8 mouse cellular contexts compared by ENCODE assay signal in genomic region chr4:43425648-43426380, GRCm38 (mm10). TPM values are rescaled to one million over a fixed set of nuclear protein-coding genes. Genes with fewer than 3 reads are reported as not detected.
DNase-seq lines count a peak whose midpoint lies in the region; ATAC-seq lines count a peak whose summit lies in the region.
"Had no signal": no experiment of that assay in that cellular context is flagged by ENCODE, and none has a peak within 500 bp of the region (broad histone marks: within the 10 kb centered on the region; RNA-seq: fewer than 3 reads in every experiment).

No protein-coding gene starts in this region.

- H3K27me3 ChIP-seq in kidney, embryonic 16.5 days (ENCODE audit: insufficient read depth, low read length) = peaks cover 22% of the 10 kb centered on the region
- peaks cover 63% of the 10 kb centered on the region for H3K27me3 ChIP-seq in embryonic facial prominence, embryonic 13.5 days
- peaks cover 18% of the 10 kb centered on the region; the same call in 1 of the 2 replicates for H3K27me3 ChIP-seq in intestine, embryonic 15.5 days (replicated peaks)
- H3K27me3 ChIP-seq in stomach, embryonic 14.5 days (ENCODE audit: control insufficient read depth, insufficient read depth, low read length) = peaks cover 19% of the 10 kb centered on the region; the same call in 1 of the 2 replicates

- ATAC-seq in kidney, embryonic 16.5 days (ENCODE audit: low FRiP score, low TSS enrichment) = peak; percentile 42; the same call in 1 of the 2 replicates
- no peak for ATAC-seq in embryonic facial prominence, embryonic 13.5 days (ENCODE audit: insufficient number of reproducible peaks, insufficient read depth, low FRiP score, low TSS enrichment, low read depth)
- ATAC-seq in intestine, embryonic 15.5 days = peak; percentile 66
- ATAC-seq in stomach, embryonic 14.5 days (ENCODE audit: insufficient number of reproducible peaks, insufficient read depth, low FRiP score, low read depth) = peak; percentile 57
- ATAC-seq in cerebellum, adult (ENCODE audit: insufficient number of reproducible peaks, low FRiP score, low TSS enrichment) = no peak

- 35% methylated on average over 31 of the region's 31 CpGs for WGBS in kidney, embryonic 16.5 days
- WGBS in embryonic facial prominence, embryonic 13.5 days = 25% methylated on average over 31 of the region's 31 CpGs
- WGBS in intestine, embryonic 15.5 days = 39% methylated on average over 30 of the region's 31 CpGs
- 38% methylated on average over 31 of the region's 31 CpGs for WGBS in stomach, embryonic 14.5 days

- no peak overlapping the region for H3K4me3 ChIP-seq in kidney, embryonic 16.5 days (ENCODE audit: low read length)
- peak overlapping the region; percentile 9; the same call in 1 of the 2 replicates for H3K4me3 ChIP-seq in embryonic facial prominence, embryonic 13.5 days
- peak overlapping the region; percentile 5 for H3K4me3 ChIP-seq in intestine, embryonic 15.5 days (replicated peaks)
- H3K4me3 ChIP-seq in stomach, embryonic 14.5 days (ENCODE audit: low read depth, low read length) = no peak overlapping the region

- no peaks in the 10 kb centered on the region for H3K9me3 ChIP-seq in kidney, embryonic 16.5 days (ENCODE audit: low read length)
- H3K9me3 ChIP-seq in embryonic facial prominence, embryonic 13.5 days = no peaks in the 10 kb centered on the region
- no peaks in the 10 kb centered on the region for H3K9me3 ChIP-seq in intestine, embryonic 15.5 days
- H3K9me3 ChIP-seq in stomach, embryonic 14.5 days (ENCODE audit: control insufficient read depth, low read depth, low read length) = no peaks in the 10 kb centered on the region

- H3K9ac ChIP-seq in kidney, embryonic 16.5 days (replicated peaks; ENCODE audit: low read length) = no peak overlapping the region
- H3K9ac ChIP-seq in embryonic facial prominence, embryonic 13.5 days = peak overlapping the region; percentile 63
- no peak overlapping the region for H3K9ac ChIP-seq in intestine, embryonic 15.5 days
- no peak overlapping the region for H3K9ac ChIP-seq in stomach, embryonic 14.5 days (replicated peaks; ENCODE audit: low read depth, low read length)

- 0 out of 2 replicates have a peak overlapping the region, but pooled peaks have one; percentile 1 for H3K4me2 ChIP-seq in kidney, embryonic 16.5 days (replicated peaks; ENCODE audit: low read depth, low read length)
- peak overlapping the region; percentile 36 for H3K4me2 ChIP-seq in embryonic facial prominence, embryonic 13.5 days
- H3K4me2 ChIP-seq in intestine, embryonic 15.5 days (replicated peaks) = peak overlapping the region; percentile 44
- H3K4me2 ChIP-seq in stomach, embryonic 14.5 days (replicated peaks; ENCODE audit: low read depth, low read length) = peak overlapping the region; percentile 1; the same call in 1 of the 2 replicates

- H3K27ac ChIP-seq in kidney, embryonic 16.5 days (ENCODE audit: low read length) = no peak overlapping the region
- no peak overlapping the region for H3K27ac ChIP-seq in embryonic facial prominence, embryonic 13.5 days
- H3K27ac ChIP-seq in intestine, embryonic 15.5 days = no peak overlapping the region
- H3K27ac ChIP-seq in stomach, embryonic 14.5 days (ENCODE audit: low read length) = no peak overlapping the region

- intact Hi-C loops in left cerebral cortex, postnatal 25 days (cut with DNase I) = no loop called here

- peaks cover 16% of the 10 kb centered on the region for H3K4me1 ChIP-seq in kidney, embryonic 16.5 days (ENCODE audit: insufficient read depth, low read length)
- H3K4me1 ChIP-seq in embryonic facial prominence, embryonic 13.5 days = peaks cover 35% of the 10 kb centered on the region
- peaks cover 13% of the 10 kb centered on the region for H3K4me1 ChIP-seq in intestine, embryonic 15.5 days (replicated peaks)
- no peaks in the 10 kb centered on the region; the same call in 1 of the 2 replicates for H3K4me1 ChIP-seq in stomach, embryonic 14.5 days (ENCODE audit: control insufficient read depth, insufficient read depth, low read length)

- no peak for DNase-seq in kidney, adult 8-10 months
- DNase-seq in left cerebral cortex, postnatal 25 days (ENCODE audit: low spot score in 2 of 2) = no peak
- DNase-seq: kidney, postnatal 4 days had no signal

- H3K36me3 ChIP-seq in kidney, embryonic 16.5 days (ENCODE audit: insufficient read depth, low read length) = peaks cover 52% of the 10 kb centered on the region
- H3K36me3 ChIP-seq in embryonic facial prominence, embryonic 13.5 days = peaks cover 59% of the 10 kb centered on the region
- peaks cover 43% of the 10 kb centered on the region for H3K36me3 ChIP-seq in intestine, embryonic 15.5 days
- H3K36me3 ChIP-seq in stomach, embryonic 14.5 days (ENCODE audit: control insufficient read depth, insufficient read depth, low read length) = peaks cover 44% of the 10 kb centered on the region

RNA-seq across cellular contexts. Expression of gene Fam166b, which starts 3.1 kb away (rescaled TPM):
- 0.30 and 0.50 TPM in 2 replicates for polyA plus RNA-seq in kidney, embryonic 16.5 days (2015; fragmentation: Nextera tagmentation; extraction: Ambion mirVana)
- 0.20 TPM in 1 of 2 replicates, not detected in the other for polyA plus RNA-seq in embryonic facial prominence, embryonic 13.5 days (2015; fragmentation: Nextera tagmentation; extraction: Ambion mirVana)
- polyA plus RNA-seq in intestine, embryonic 15.5 days (2015; fragmentation: Nextera tagmentation; extraction: Ambion mirVana) = 0.28 TPM in 1 of 2 replicates, not detected in the other
- 0.22 and 0.25 TPM in 2 replicates for polyA plus RNA-seq in stomach, embryonic 14.5 days (2014; fragmentation: Nextera tagmentation; extraction: Ambion mirVana)
- total RNA-seq in left cerebral cortex, postnatal 25 days (2021) = 1 to 10 TPM in 1 of 2 experiments, under 1 TPM in 1; 0.62 to 1.2 TPM

RNA-seq across cellular contexts. Expression of gene Tesk1, which starts 15.9 kb away (rescaled TPM):
- polyA plus RNA-seq in kidney, embryonic 16.5 days (2015; fragmentation: Nextera tagmentation; extraction: Ambion mirVana) = 3.0 and 3.5 TPM in 2 replicates
- polyA plus RNA-seq in embryonic facial prominence, embryonic 13.5 days (2015; fragmentation: Nextera tagmentation; extraction: Ambion mirVana) = 7.0 and 8.8 TPM in 2 replicates
- polyA plus RNA-seq in intestine, embryonic 15.5 days (2015; fragmentation: Nextera tagmentation; extraction: Ambion mirVana) = 6.8 and 7.9 TPM in 2 replicates
- 5.4 and 7.1 TPM in 2 replicates for polyA plus RNA-seq in stomach, embryonic 14.5 days (2014; fragmentation: Nextera tagmentation; extraction: Ambion mirVana)
- total RNA-seq in left cerebral cortex, postnatal 25 days (2021) = 10 to 100 TPM; 86.6 to 87.1 TPM

RNA-seq across cellular contexts. Expression of gene Cd72, which starts 28.6 kb away (rescaled TPM):
- 3.3 and 4.1 TPM in 2 replicates for polyA plus RNA-seq in kidney, embryonic 16.5 days (2015; fragmentation: Nextera tagmentation; extraction: Ambion mirVana)
- polyA plus RNA-seq in embryonic facial prominence, embryonic 13.5 days (2015; fragmentation: Nextera tagmentation; extraction: Ambion mirVana) = 3.2 and 3.8 TPM in 2 replicates
- polyA plus RNA-seq in intestine, embryonic 15.5 days (2015; fragmentation: Nextera tagmentation; extraction: Ambion mirVana) = 2.7 and 2.9 TPM in 2 replicates
- 5.5 and 5.6 TPM in 2 replicates for polyA plus RNA-seq in stomach, embryonic 14.5 days (2014; fragmentation: Nextera tagmentation; extraction: Ambion mirVana)
- total RNA-seq in left cerebral cortex, postnatal 25 days (2021) = 1 to 10 TPM; 1.0 to 2.2 TPM

RNA-seq across cellular contexts. Expression of gene Rusc2, which starts 44.0 kb away (rescaled TPM):
- polyA plus RNA-seq in kidney, embryonic 16.5 days (2015; fragmentation: Nextera tagmentation; extraction: Ambion mirVana) = 10.3 and 13.4 TPM in 2 replicates
- polyA plus RNA-seq in embryonic facial prominence, embryonic 13.5 days (2015; fragmentation: Nextera tagmentation; extraction: Ambion mirVana) = 13.1 and 17.2 TPM in 2 replicates
- 13.1 and 14.0 TPM in 2 replicates for polyA plus RNA-seq in intestine, embryonic 15.5 days (2015; fragmentation: Nextera tagmentation; extraction: Ambion mirVana)
- 12.4 and 13.5 TPM in 2 replicates for polyA plus RNA-seq in stomach, embryonic 14.5 days (2014; fragmentation: Nextera tagmentation; extraction: Ambion mirVana)
- 100 to 1,000 TPM; 129 to 138 TPM for total RNA-seq in left cerebral cortex, postnatal 25 days (2021)

RNA-seq across cellular contexts. Expression of gene Sit1, which starts 57.7 kb away (rescaled TPM):
- not detected in 2 replicates for polyA plus RNA-seq in kidney, embryonic 16.5 days (2015; fragmentation: Nextera tagmentation; extraction: Ambion mirVana)
- polyA plus RNA-seq in embryonic facial prominence, embryonic 13.5 days (2015; fragmentation: Nextera tagmentation; extraction: Ambion mirVana) = not detected in 2 replicates
- polyA plus RNA-seq in intestine, embryonic 15.5 days (2015; fragmentation: Nextera tagmentation; extraction: Ambion mirVana) = not detected in 2 replicates
- not detected in 2 replicates for polyA plus RNA-seq in stomach, embryonic 14.5 days (2014; fragmentation: Nextera tagmentation; extraction: Ambion mirVana)
- not detected for total RNA-seq in left cerebral cortex, postnatal 25 days (2021)

Comparison
In these comparisons a context has a peak if more than half of its experiments do, and no peak if none do; other contexts are left out.
1. ATAC-seq: peak in kidney, embryonic 16.5 days (single experiment), intestine, embryonic 15.5 days (single experiment) and stomach, embryonic 14.5 days (single experiment); none in embryonic facial prominence, embryonic 13.5 days (single experiment) and cerebellum, adult (single experiment).
2. H3K4me3 ChIP-seq: peak in embryonic facial prominence, embryonic 13.5 days (single experiment) and intestine, embryonic 15.5 days (single experiment); none in kidney, embryonic 16.5 days (single experiment) and stomach, embryonic 14.5 days (single experiment).
3. Peak in every context shown above with its lines, with median percentiles within 50 percentile points of each other: H3K4me2 ChIP-seq.